Mouse (Mus musculus): ENCODE results near the gene Nkiras1. TPM values are rescaled to one million over a fixed set of nuclear protein-coding genes. Genes with fewer than 3 reads are reported as not detected.

Gene Nkiras1
- total RNA-seq, 2 experiments from 2014 or later, result 33.0 to 35.9 TPM

Other genes with a start within 250 kb of the Nkiras1 start
- 10 to 100 TPM; 50.7 to 84.7 TPM for gene Nr1d2, start 32.0 kb upstream of the Nkiras1 start, total RNA-seq (2021)
- 100 to 1,000 TPM; 479 to 508 TPM for gene Rpl15, start 255 bp downstream of the Nkiras1 start, total RNA-seq (2021)
- gene Ube2e1, start 60.7 kb downstream of the Nkiras1 start, total RNA-seq (2021), result 10 to 100 TPM; 84.4 to 96.1 TPM